Mouse (Mus musculus) brain, embryonic 14.5 days (tissue): ENCODE measurements around the gene Snx20.

ENCODE experiments used
- CTCF ChIP-seq: fragments of 200-500 bp; IDR thresholded peaks from 2 replicates; pipeline ENCODE4 v1.5.1; 2012; ENCODE audit warnings: inconsistent platforms, mild to moderate bottlenecking, moderate library complexity, borderline replicate concordance; ENCODE audit not compliant: insufficient read depth, insufficient read length; ENCODE audit errors: extremely low read depth
- POLR2A ChIP-seq: fragments of 200-500 bp; IDR thresholded peaks from 2 replicates; pipeline ENCODE4 v1.6.1; 2012; ENCODE audit warnings: mild to moderate bottlenecking, inconsistent platforms, borderline replicate concordance; ENCODE audit not compliant: poor library complexity, insufficient read depth, insufficient read length, severe bottlenecking; ENCODE audit errors: extremely low read depth

DNA sequence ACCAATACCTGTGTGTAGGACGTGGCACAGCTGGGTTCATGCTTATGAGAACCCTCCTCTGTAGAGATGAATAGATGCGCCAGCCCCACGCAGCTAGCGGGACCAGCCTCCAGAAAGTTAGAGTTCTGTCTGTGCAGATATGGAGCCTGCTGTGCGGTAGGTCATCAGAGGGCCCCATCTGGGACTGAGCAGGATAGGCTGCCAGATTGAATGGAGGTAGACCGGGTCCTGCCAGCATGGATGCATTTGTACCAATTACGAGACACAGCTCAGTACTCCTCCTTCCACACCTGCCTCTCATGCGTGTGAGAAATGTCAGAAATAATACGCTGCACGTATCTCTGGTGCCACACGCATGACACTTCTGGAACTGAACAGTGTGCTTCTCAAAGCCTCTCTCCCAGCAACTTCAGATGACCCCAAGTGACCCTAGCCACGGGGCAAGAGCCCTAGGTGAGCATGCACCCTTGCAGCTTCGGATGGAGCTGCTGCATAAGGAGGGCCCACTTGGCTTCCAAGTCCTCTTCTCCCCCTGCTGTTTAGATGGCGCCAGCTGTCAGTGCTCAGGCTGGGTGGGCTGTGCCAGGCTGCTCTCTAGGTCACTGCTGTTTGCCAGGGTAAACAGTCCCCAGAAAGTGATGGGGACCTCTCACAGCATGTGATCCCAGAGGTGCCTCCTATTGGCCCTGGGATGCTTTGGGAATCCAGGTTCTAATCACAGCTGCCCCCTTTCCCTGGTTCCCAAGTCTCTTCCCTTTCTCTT is 57.3 kb downstream of the Snx20 start:
- TF ChIP-seq POLR2A (no peak), CTCF (no peak)
